Comparison of ENCODE assay signal across 12 mouse cellular contexts in the genomic region with DNA sequence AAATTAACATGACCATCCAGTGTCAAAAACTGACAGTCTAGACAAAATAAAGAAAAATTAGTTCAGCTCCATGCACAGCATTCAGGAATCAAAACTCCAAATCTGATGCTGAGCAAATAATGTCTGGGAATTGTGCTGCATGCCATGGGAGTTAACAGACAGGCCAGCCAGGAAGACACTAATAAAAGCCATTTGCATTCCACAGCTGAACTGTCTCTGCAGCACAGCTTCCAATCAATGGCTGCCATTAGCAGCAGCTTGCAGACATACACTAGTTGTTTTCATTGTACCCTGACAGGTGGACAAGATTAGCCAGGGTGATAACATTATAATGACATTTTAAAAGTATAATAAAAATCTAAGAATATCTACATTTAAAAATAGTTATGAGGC.
DNase-seq lines count a peak whose midpoint lies in the region; ATAC-seq and TF ChIP-seq lines count a peak whose summit lies in the region.
"Had no signal": no experiment of that assay in that cellular context is flagged by ENCODE, and none has a peak within 500 bp of the region (broad histone marks: within the 10 kb centered on the region; RNA-seq: fewer than 3 reads in every experiment).

No protein-coding gene starts in this region.

- no peak overlapping the region for H3K27ac ChIP-seq in neural tube, embryonic 11.5 days (ENCODE audit: low read depth, low read length)
- no peak overlapping the region for H3K27ac ChIP-seq in forebrain, postnatal 0 days (ENCODE audit: low read depth, low read length)
- peak overlapping the region; percentile 68 for H3K27ac ChIP-seq in midbrain, embryonic 14.5 days (replicated peaks; ENCODE audit: low read depth, low read length)
- H3K27ac ChIP-seq: limb, embryonic 12.5 days had no signal

- no peaks in the 10 kb centered on the region for H3K9me3 ChIP-seq in neural tube, embryonic 11.5 days (ENCODE audit: control insufficient read depth, low read length)
- no peaks in the 10 kb centered on the region for H3K9me3 ChIP-seq in forebrain, postnatal 0 days (ENCODE audit: low read length)
- no peaks in the 10 kb centered on the region for H3K9me3 ChIP-seq in midbrain, embryonic 14.5 days (ENCODE audit: control insufficient read depth, low read length)
- H3K9me3 ChIP-seq: limb, embryonic 12.5 days; megakaryocyte, embryonic 14.5 days had no signal

- H3K9ac ChIP-seq in neural tube, embryonic 11.5 days (ENCODE audit: low read length) = no peak overlapping the region
- no peak overlapping the region for H3K9ac ChIP-seq in forebrain, postnatal 0 days
- H3K9ac ChIP-seq in midbrain, embryonic 14.5 days (replicated peaks; ENCODE audit: low read length) = no peak overlapping the region
- H3K9ac ChIP-seq: limb, embryonic 12.5 days had no signal

- ATAC-seq in neural tube, embryonic 11.5 days (ENCODE audit: insufficient read depth, low FRiP score, low TSS enrichment) = peak; percentile 64
- ATAC-seq in forebrain, postnatal 0 days = peak; percentile 45; the same call in 1 of the 2 replicates
- peak; percentile 76 for ATAC-seq in midbrain, embryonic 14.5 days (ENCODE audit: low FRiP score, low TSS enrichment)
- ATAC-seq in frontal cortex, adult (ENCODE audit: low TSS enrichment) = no peak

- no peaks in the 10 kb centered on the region for H3K27me3 ChIP-seq in neural tube, embryonic 11.5 days (ENCODE audit: control insufficient read depth, insufficient read depth, low read length)
- H3K27me3 ChIP-seq in forebrain, postnatal 0 days (ENCODE audit: insufficient read depth, low read length) = no peaks in the 10 kb centered on the region
- H3K27me3 ChIP-seq in midbrain, embryonic 14.5 days (ENCODE audit: control insufficient read depth, insufficient read depth, low read length) = no peaks in the 10 kb centered on the region
- H3K27me3 ChIP-seq: limb, embryonic 12.5 days; megakaryocyte, embryonic 14.5 days had no signal

- DNase-seq in neural tube, embryonic 11.5 days (ENCODE audit: low spot score) = no peak
- no peak for DNase-seq in neural tube, embryonic 10.5 days (ENCODE audit: extremely low spot score, low spot score)
- no peak for DNase-seq in forebrain, postnatal 0 days
- peak; percentile 65 for DNase-seq in midbrain, embryonic 14.5 days
- DNase-seq in gastrocnemius, adult 18-20 months (ENCODE audit: low spot score) = no peak
- no peak for DNase-seq in thymus, postnatal 36 days
- DNase-seq: heart, adult 18-20 months; kidney, postnatal 4 days; lung, adult 2 months had no signal

- H3K4me2 ChIP-seq in neural tube, embryonic 11.5 days (ENCODE audit: low read depth) = no peak overlapping the region
- H3K4me2 ChIP-seq in forebrain, postnatal 0 days (ENCODE audit: low read depth) = no peak overlapping the region
- no peak overlapping the region for H3K4me2 ChIP-seq in midbrain, embryonic 14.5 days (ENCODE audit: low read length)
- H3K4me2 ChIP-seq: limb, embryonic 12.5 days had no signal

- no peak overlapping the region for H3K4me3 ChIP-seq in neural tube, embryonic 11.5 days (ENCODE audit: low read depth, low read length)
- no peak overlapping the region for H3K4me3 ChIP-seq in forebrain, postnatal 0 days (ENCODE audit: low read depth, low read length)
- no peak overlapping the region for H3K4me3 ChIP-seq in midbrain, embryonic 14.5 days (replicated peaks; ENCODE audit: low read depth, low read length)
- H3K4me3 ChIP-seq: limb, embryonic 12.5 days; megakaryocyte, embryonic 14.5 days had no signal

- no peaks in the 10 kb centered on the region for H3K4me1 ChIP-seq in neural tube, embryonic 11.5 days (ENCODE audit: control insufficient read depth, insufficient read depth, low read length)
- no peaks in the 10 kb centered on the region for H3K4me1 ChIP-seq in forebrain, postnatal 0 days (ENCODE audit: insufficient read depth)
- peaks cover 15% of the 10 kb centered on the region for H3K4me1 ChIP-seq in midbrain, embryonic 14.5 days (ENCODE audit: control insufficient read depth, insufficient read depth, low read length)
- H3K4me1 ChIP-seq: limb, embryonic 12.5 days; megakaryocyte, embryonic 14.5 days had no signal

- TF ChIP-seq CTCF in forebrain, postnatal 0 days (IDR thresholded peaks at IDR 0.05; ENCODE audit: low read depth) = no peak

- no peaks in the 10 kb centered on the region for H3K36me3 ChIP-seq in neural tube, embryonic 11.5 days (ENCODE audit: control insufficient read depth, insufficient read depth, low read length)
- H3K36me3 ChIP-seq in forebrain, postnatal 0 days (ENCODE audit: insufficient read depth) = no peaks in the 10 kb centered on the region
- no peaks in the 10 kb centered on the region for H3K36me3 ChIP-seq in midbrain, embryonic 14.5 days (ENCODE audit: control insufficient read depth, insufficient read depth, low read length)
- H3K36me3 ChIP-seq: limb, embryonic 12.5 days had no signal
